Mouse (Mus musculus) liver, embryonic 14.5 days (tissue): ENCODE results near the gene Trim2. TPM values are rescaled to one million over a fixed set of nuclear protein-coding genes. Genes with fewer than 3 reads are reported as not detected.

Experiments used
- ATAC-seq: fragments of 200-750 bp; cut with Nextera tagmentation; 2 replicates; pipeline ENCODE4 v1.8.0; 2017; ENCODE audit warnings: moderate number of reproducible peaks, mild to moderate bottlenecking, moderate library complexity; ENCODE audit not compliant: insufficient read depth
- DNase-seq, 3 experiments: peaks; one replicate each; pipeline ENCODE4 v3.0.0-alpha.2; 2012 to 2013; ENCODE audit warnings: low read depth in 3 of 3, low spot score in 3 of 3
- H3K27ac ChIP-seq: fragments of 300-500 bp; sonication (generic); 2 replicates; pipeline ENCODE4 v1.5.1; 2014; ENCODE audit warnings: moderate library complexity, mild to moderate bottlenecking, control low read depth, inconsistent platforms
- H3K27me3 ChIP-seq: fragments of 300-500 bp; sonication (generic); 2 replicates; pipeline ENCODE4 v1.6.1; 2014; ENCODE audit warnings: mild to moderate bottlenecking, low read length, moderate library complexity; ENCODE audit not compliant: control insufficient read depth, insufficient read depth
- H3K36me3 ChIP-seq: fragments of 300-500 bp; sonication (generic); replicated peaks from 2 replicates; pipeline ENCODE4 v1.6.1; 2014; ENCODE audit warnings: low read depth; ENCODE audit not compliant: control insufficient read depth, insufficient read depth
- H3K4me1 ChIP-seq, 2 experiments: fragments of 200-500 bp in 1 of 2; fragments of 300-500 bp in 1 of 2; sonication (generic) in 1 of 2; replicated peaks; 2 replicates each; pipeline ENCODE4 v1.6.1; 2012 to 2014; ENCODE audit warnings: antibody characterized with exemption in 1 of 2, inconsistent platforms in 1 of 2, low read length in 1 of 2; ENCODE audit not compliant: control insufficient read depth in 2 of 2, insufficient read depth in 2 of 2
- H3K4me2 ChIP-seq: fragments of 300-500 bp; sonication (generic); 2 replicates; pipeline ENCODE4 v1.6.1; 2014; ENCODE audit warnings: low read depth, mild to moderate bottlenecking, control low read depth, moderate library complexity
- H3K4me3 ChIP-seq, 2 experiments: fragments of 200-500 bp in 1 of 2; fragments of 300-500 bp in 1 of 2; sonication (generic) in 1 of 2; 2 replicates each; pipeline ENCODE4 v1.5.1; 2012 to 2014; ENCODE audit warnings: low read depth in 2 of 2, low read length in 2 of 2, mild to moderate bottlenecking in 2 of 2, control low read depth in 1 of 2, inconsistent platforms in 1 of 2, moderate library complexity in 1 of 2; ENCODE audit not compliant: insufficient read depth in 1 of 2
- H3K9ac ChIP-seq: fragments of 300-500 bp; sonication (generic); replicated peaks from 2 replicates; pipeline ENCODE4 v1.6.1; 2014; ENCODE audit warnings: mild to moderate bottlenecking, control low read depth, moderate library complexity
- H3K9me3 ChIP-seq: fragments of 300-500 bp; sonication (generic); 2 replicates; pipeline ENCODE4 v1.6.1; 2016; ENCODE audit warnings: low read length, mixed read lengths; ENCODE audit not compliant: control insufficient read depth
- CTCF ChIP-seq: IDR thresholded peaks from 2 replicates; pipeline ENCODE4 v1.5.1; 2016; ENCODE audit warnings: antibody characterized with exemption, low read depth, control low read depth
- EP300 ChIP-seq: IDR thresholded peaks from 2 replicates; pipeline ENCODE4 v1.6.1; 2016; ENCODE audit warnings: antibody characterized with exemption, low read depth
- WGBS: fragments of 180-500 bp; shearing (Covaris S2); extraction: QIAGEN DNeasy Blood & Tissue Kit; methylation state at CpG from one replicate; pipeline ENCODE4 v1.1.7; 2014; ENCODE audit not compliant: insufficient replicate concordance; 5-methylcytosine and 5-hydroxymethylcytosine counted together
- polyA plus RNA-seq, 2 experiments: library from polyadenylated mRNA; depleted of rRNA in 1 of 2; stranded (reverse) in 1 of 2; unstranded in 1 of 2; fragments of >200 nt; fragmentation: Nextera tagmentation in 1 of 2; extraction: Ambion mirVana in 1 of 2; gene quantifications; 2 replicates each; pipeline versions ENCODE4 v1.2.1 to v1.2.3; 2012 to 2014

Gene Trim2
- polyA plus RNA-seq, 2 experiments: 2.5 to 3.5 TPM

- Histone ChIP-seq H3K9me3 (no peaks in the 10 kb centered on the region), H3K4me1 (peaks cover 7 to 9% of the 10 kb centered on the region in 2 experiments), H3K4me2 (no peak overlapping the region), H3K4me3 (no peak overlapping the region), H3K27ac (no peak overlapping the region), H3K36me3 (no peaks in the 10 kb centered on the region), H3K27me3 (peaks cover 10% of the 10 kb centered on the region), H3K9ac (no peak overlapping the region)
- no peak for DNase-seq
- TF ChIP-seq EP300 (no peak), CTCF (no peak)
- WGBS: 57% methylated on average over 9 of the region's 9 CpGs
- no peak for ATAC-seq
These were observed 52.8 kb downstream of the Trim2 start for GRCm38 (mm10) chr3:84253655-84254519.

GRCm38 (mm10) chr3:84252776-84253654 lies 53.7 kb downstream of the Trim2 start:
- TF ChIP-seq EP300 (no peak), CTCF (no peak)
- Histone ChIP-seq H3K4me3 (no peak overlapping the region), H3K4me1 (peaks cover under 1 to 2% of the 10 kb centered on the region in 2 experiments; a peak in 1 of 4 replicates), H3K36me3 (no peaks in the 10 kb centered on the region), H3K9me3 (no peaks in the 10 kb centered on the region), H3K4me2 (no peak overlapping the region), H3K27me3 (peaks cover under 1% of the 10 kb centered on the region; the same call in 1 of the 2 replicates), H3K27ac (no peak overlapping the region), H3K9ac (no peak overlapping the region)
- no peak for DNase-seq
- ATAC-seq: no peak
- WGBS: 63% methylated on average over 11 of the region's 11 CpGs

GRCm38 (mm10) chr3:84251721-84252120 lies 55.0 kb downstream of the Trim2 start:
- no peaks in the 10 kb centered on the region for H3K27me3 ChIP-seq
- H3K27ac ChIP-seq: no peak overlapping the region
- 68% methylated on average over 4 of the region's 4 CpGs for WGBS
- H3K4me2 ChIP-seq: no peak overlapping the region
- H3K9ac ChIP-seq: no peak overlapping the region
- ATAC-seq (no peak), DNase-seq (no peak)
- H3K4me1 ChIP-seq: no peaks in the 10 kb centered on the region
- H3K36me3 ChIP-seq: no peaks in the 10 kb centered on the region
- no peak overlapping the region for H3K4me3 ChIP-seq
- H3K9me3 ChIP-seq: no peaks in the 10 kb centered on the region
- TF ChIP-seq EP300 (no peak), CTCF (no peak)

- Histone ChIP-seq H3K9me3 (no peaks in the 10 kb centered on the region), H3K27me3 (no peaks in the 10 kb centered on the region), H3K36me3 (no peaks in the 10 kb centered on the region), H3K9ac (no peak overlapping the region), H3K4me1 (no peaks in the 10 kb centered on the region), H3K4me2 (no peak overlapping the region), H3K27ac (no peak overlapping the region), H3K4me3 (no peak overlapping the region)
- WGBS: 76% methylated on average over 7 of the region's 7 CpGs
- no peak for DNase-seq
- ATAC-seq: no peak
- no peak for TF ChIP-seq EP300
- no peak for TF ChIP-seq CTCF
These were observed 56.4 kb downstream of the Trim2 start for GRCm38 (mm10) chr3:84250275-84250674.

- TF ChIP-seq EP300 (no peak), CTCF (no peak)
- 62% methylated on average over 8 of the region's 8 CpGs for WGBS
- no peak for ATAC-seq
These were observed 58.9 kb downstream of the Trim2 start for GRCm38 (mm10) chr3:84247789-84248188.

More at GRCm38 (mm10) chr3:84247789-84248188, 58.9 kb downstream of the Trim2 start:
- Histone ChIP-seq H3K27ac (no peak overlapping the region), H3K4me3 (no peak overlapping the region), H3K9me3 (no peaks in the 10 kb centered on the region), H3K4me2 (no peak overlapping the region), H3K36me3 (no peaks in the 10 kb centered on the region), H3K9ac (no peak overlapping the region), H3K27me3 (no peaks in the 10 kb centered on the region), H3K4me1 (no peaks in the 10 kb centered on the region)
- DNase-seq: no peak
